Mouse (Mus musculus): Measurements from ENCODE around the gene Hspa2. TPM values are rescaled to one million over a fixed set of nuclear protein-coding genes. Genes with fewer than 3 reads are reported as not detected.
"Not testable (repeated sequence)": the region's sequence is repeated elsewhere in the genome, so short reads cannot be mapped to it uniquely, and the experiment has no call there.

Hspa2 gene
- polyA plus RNA-seq, 1 experiment from 2014 or later = 15.5 TPM

GRCm38 (mm10) chr12:76435549-76435948 lies 31.6 kb downstream of the Hspa2 start:
- H3K27ac ChIP-seq (replicated peaks) = no peak overlapping the region
- 39% methylated on average over 8 of the region's 8 CpGs for WGBS
- H3K4me1 ChIP-seq = peaks cover 28% of the 10 kb centered on the region
- no peaks in the 10 kb centered on the region for H3K9me3 ChIP-seq
- peak overlapping the region; percentile 73 for H3K4me2 ChIP-seq
- peak overlapping the region; percentile 78; the same call in 1 of the 2 replicates for H3K9ac ChIP-seq
- no peak for ATAC-seq (ENCODE audit: extremely low read depth, insufficient number of reproducible peaks, low FRiP score, low TSS enrichment)
- peak overlapping the region; percentile 56 for H3K4me3 ChIP-seq
- H3K36me3 ChIP-seq = no peaks in the 10 kb centered on the region
- peaks cover 12% of the 10 kb centered on the region for H3K27me3 ChIP-seq (replicated peaks)

GRCm38 (mm10) chr12:76443488-76443887 lies 39.5 kb downstream of the Hspa2 start:
- not testable (repeated sequence) for H3K4me3 ChIP-seq; ATAC-seq (ENCODE audit: extremely low read depth, insufficient number of reproducible peaks, low FRiP score, low TSS enrichment); H3K27ac ChIP-seq (replicated peaks); H3K9ac ChIP-seq; H3K27me3 ChIP-seq (replicated peaks); H3K9me3 ChIP-seq; H3K36me3 ChIP-seq; H3K4me2 ChIP-seq
- peaks cover 12% of the 10 kb centered on the region for H3K4me1 ChIP-seq
- WGBS = 68% methylated on average over 6 of the region's 6 CpGs

GRCm38 (mm10) chr12:76444359-76444772 lies 40.4 kb downstream of the Hspa2 start:
- Histone ChIP-seq H3K4me1 (peaks cover 15% of the 10 kb centered on the region), H3K4me2 (peak overlapping the region; percentile 42), H3K4me3 (peak overlapping the region; percentile 35), H3K36me3 (no peaks in the 10 kb centered on the region), H3K9me3 (no peaks in the 10 kb centered on the region), H3K27me3 (replicated peaks) (no peaks in the 10 kb centered on the region), H3K27ac (replicated peaks) (no peak overlapping the region), H3K9ac (no peak overlapping the region)
- no peak for ATAC-seq (ENCODE audit: extremely low read depth, insufficient number of reproducible peaks, low FRiP score, low TSS enrichment)
- WGBS = 52% methylated on average over 10 of the region's 10 CpGs

DNA sequence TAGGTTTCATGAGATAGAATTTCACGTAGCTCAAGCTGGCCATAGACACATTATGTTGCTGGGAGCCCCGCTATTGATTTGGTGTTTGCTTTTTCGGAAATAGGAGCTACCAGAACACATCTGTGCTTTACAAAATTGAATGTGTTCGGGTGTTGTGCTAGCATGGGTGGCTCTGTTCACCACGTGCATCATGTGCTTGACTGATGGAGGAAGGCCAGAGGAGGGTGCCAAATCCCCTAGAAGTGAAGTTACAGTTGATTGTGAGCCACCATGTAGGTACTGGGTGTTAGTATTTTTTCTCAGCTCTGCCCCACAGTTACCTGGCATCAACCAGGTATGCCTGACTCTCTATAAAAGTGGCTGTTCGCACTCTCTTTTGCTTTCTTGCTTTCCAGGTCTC lies 40.9 kb downstream of the Hspa2 start:
- H3K4me3 ChIP-seq = peak overlapping the region; percentile 35
- H3K27me3 ChIP-seq (replicated peaks) = no peaks in the 10 kb centered on the region
- no peak overlapping the region for H3K9ac ChIP-seq
- no peaks in the 10 kb centered on the region for H3K9me3 ChIP-seq
- H3K4me1 ChIP-seq = peaks cover 15% of the 10 kb centered on the region
- no peak overlapping the region for H3K27ac ChIP-seq (replicated peaks)
- 76% methylated on average over 6 of the region's 6 CpGs for WGBS
- ATAC-seq (ENCODE audit: extremely low read depth, insufficient number of reproducible peaks, low FRiP score, low TSS enrichment) = no peak
- peak overlapping the region; percentile 42 for H3K4me2 ChIP-seq
- no peaks in the 10 kb centered on the region for H3K36me3 ChIP-seq

DNA sequence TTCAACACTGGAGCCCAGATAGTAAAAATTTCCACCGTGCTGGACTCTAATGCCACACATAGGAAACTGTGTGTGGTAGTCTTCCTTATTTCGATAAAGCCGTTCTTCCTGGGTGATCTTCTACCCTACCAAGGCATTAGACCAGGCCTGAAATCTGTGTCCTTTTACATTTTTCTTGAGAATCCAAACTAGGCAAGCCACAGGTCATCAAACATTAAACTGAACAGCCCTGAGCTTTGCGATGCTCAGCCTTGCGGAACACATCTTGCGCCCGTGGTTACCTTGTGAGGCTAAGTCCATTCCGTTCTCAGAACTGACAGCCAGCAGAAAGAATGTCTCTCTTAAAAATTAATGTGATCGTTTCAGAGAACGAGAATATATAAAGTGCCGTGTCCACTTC lies 42.2 kb downstream of the Hspa2 start:
- Histone ChIP-seq H3K9me3 (no peaks in the 10 kb centered on the region), H3K4me2 (no peak overlapping the region), H3K9ac (no peak overlapping the region), H3K36me3 (no peaks in the 10 kb centered on the region), H3K27me3 (replicated peaks) (no peaks in the 10 kb centered on the region), H3K4me1 (peaks cover 15% of the 10 kb centered on the region), H3K4me3 (no peak overlapping the region), H3K27ac (replicated peaks) (no peak overlapping the region)
- no peak for ATAC-seq (ENCODE audit: extremely low read depth, insufficient number of reproducible peaks, low FRiP score, low TSS enrichment)
- 88% methylated on average over 11 of the region's 11 CpGs for WGBS

DNA sequence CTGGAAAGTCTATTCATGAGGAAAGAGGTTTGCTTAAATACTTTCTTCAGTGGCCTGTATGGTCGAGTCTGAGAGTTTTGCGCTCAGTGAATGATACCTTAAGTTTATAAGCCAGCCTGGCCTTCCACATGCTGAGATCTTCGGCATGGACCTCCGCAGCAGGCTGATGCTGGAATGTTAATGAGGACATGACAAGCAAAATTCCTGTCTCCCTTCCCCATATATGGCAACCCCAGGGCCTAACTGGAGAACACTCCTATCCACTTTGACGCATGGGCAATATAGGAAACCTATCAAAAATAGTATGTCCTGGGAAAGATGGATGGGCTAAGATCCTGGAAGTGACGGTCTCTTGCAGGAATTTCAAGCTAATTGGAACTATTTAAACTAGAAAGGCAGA lies 44.2 kb downstream of the Hspa2 start:
- Histone ChIP-seq H3K27me3 (replicated peaks) (no peaks in the 10 kb centered on the region), H3K4me2 (peak overlapping the region; percentile 65), H3K4me1 (peaks cover 15% of the 10 kb centered on the region), H3K9ac (peak overlapping the region; percentile 71), H3K4me3 (peak overlapping the region; percentile 33), H3K27ac (replicated peaks) (peak overlapping the region; percentile 79), H3K36me3 (no peaks in the 10 kb centered on the region), H3K9me3 (no peaks in the 10 kb centered on the region)
- WGBS = 48% methylated on average over 6 of the region's 6 CpGs
- ATAC-seq (ENCODE audit: extremely low read depth, insufficient number of reproducible peaks, low FRiP score, low TSS enrichment) = no peak

GRCm38 (mm10) chr12:76452203-76452602 lies 48.2 kb downstream of the Hspa2 start:
- 49% methylated on average over 2 of the region's 2 CpGs for WGBS
- Histone ChIP-seq H3K36me3 (no peaks in the 10 kb centered on the region), H3K9ac (no peak overlapping the region), H3K27me3 (replicated peaks) (no peaks in the 10 kb centered on the region), H3K4me1 (peaks cover 15% of the 10 kb centered on the region), H3K27ac (replicated peaks) (no peak overlapping the region), H3K9me3 (no peaks in the 10 kb centered on the region), H3K4me3 (no peak overlapping the region), H3K4me2 (no peak overlapping the region)
- ATAC-seq (ENCODE audit: extremely low read depth, insufficient number of reproducible peaks, low FRiP score, low TSS enrichment) = no peak

Other genes starting within 250 kb of the Hspa2 start
- gene Esr2, start 226.9 kb upstream of the Hspa2 start, polyA plus RNA-seq (2015; fragmentation: Nextera tagmentation; extraction: Ambion mirVana) = 0.32 and 0.42 TPM in 2 replicates
- gene Tex21, start 157.4 kb upstream of the Hspa2 start, polyA plus RNA-seq (2015; fragmentation: Nextera tagmentation; extraction: Ambion mirVana) = 0.22 and 0.35 TPM in 2 replicates
- 40.1 and 41.0 TPM in 2 replicates for gene Mthfd1, start 148.9 kb upstream of the Hspa2 start, polyA plus RNA-seq (2015; fragmentation: Nextera tagmentation; extraction: Ambion mirVana)
- 4.0 and 4.4 TPM in 2 replicates for gene Akap5, start 79.3 kb upstream of the Hspa2 start, polyA plus RNA-seq (2015; fragmentation: Nextera tagmentation; extraction: Ambion mirVana)
- 11.8 and 13.2 TPM in 2 replicates for gene Zbtb25, start 34.6 kb upstream of the Hspa2 start, polyA plus RNA-seq (2015; fragmentation: Nextera tagmentation; extraction: Ambion mirVana)
- 6.3 and 6.4 TPM in 2 replicates for gene Zbtb1, start 33.9 kb upstream of the Hspa2 start, polyA plus RNA-seq (2015; fragmentation: Nextera tagmentation; extraction: Ambion mirVana)
- 2.0 and 3.1 TPM in 2 replicates for gene Ppp1r36, start 13.4 kb downstream of the Hspa2 start, polyA plus RNA-seq (2015; fragmentation: Nextera tagmentation; extraction: Ambion mirVana)
- 6.5 and 7.2 TPM in 2 replicates for gene Plekhg3, start 126.7 kb downstream of the Hspa2 start, polyA plus RNA-seq (2015; fragmentation: Nextera tagmentation; extraction: Ambion mirVana)

Measured in heart, embryonic 13.5 days (tissue).